Mouse (Mus musculus): ENCODE measurements at regions not wholly inside any gene's neighbourhood (a gene's known extent, or its start where the extent isn't known, plus 50 kb on each side); places are given as distances from the start of the nearest gene placed in this dataset.

GRCm38 (mm10) chr9:92767532-92767931 is 225.5 kb downstream of the Plod2 start:
- TF ChIP-seq CTCF (IDR thresholded peaks at IDR 0.05; ENCODE audit: control insufficient read depth, insufficient read depth, insufficient replicate concordance, low read depth, low read length), result no peak
- no peak for TF ChIP-seq POLR2A (IDR thresholded peaks at IDR 0.05; ENCODE audit: control insufficient read depth, low read depth, low read length)

All from testis, adult 2 months (tissue).